Mouse (Mus musculus) E14TG2a.4 (cell line): ENCODE measurements at regions not wholly inside any gene's neighbourhood (a gene's known extent, or its start where the extent isn't known, plus 50 kb on each side); places are given as distances from the start of the nearest gene placed in this dataset.
A peak's percentile ranks its signal among the peaks of the same experiment; 100 is the strongest.

Experiments
- H3K27me3 ChIP-seq: 2 replicates; pipeline ENCODE4 v1.6.1; 2014; ENCODE audit warnings: low read length, control low read depth; ENCODE audit not compliant: insufficient read depth
- H3K36me3 ChIP-seq: 2 replicates; pipeline ENCODE4 v1.6.1; 2014; ENCODE audit warnings: low read length, control low read depth; ENCODE audit not compliant: insufficient read depth
- H3K4me1 ChIP-seq: replicated peaks from 2 replicates; pipeline ENCODE4 v1.6.1; 2014; ENCODE audit warnings: low read depth, low read length, control low read depth
- H3K4me3 ChIP-seq: replicated peaks from 2 replicates; pipeline ENCODE4 v1.5.1; 2014; ENCODE audit warnings: mild to moderate bottlenecking, low read length
- H3K9me3 ChIP-seq: 2 replicates; pipeline ENCODE4 v1.6.1; 2014; ENCODE audit warnings: low read length, control low read depth
- CTCF ChIP-seq: conservative IDR thresholded peaks from 2 replicates; pipeline ENCODE4 v1.5.1; 2014; ENCODE audit warnings: low read length
- NANOG ChIP-seq: IDR thresholded peaks from 2 replicates; pipeline ENCODE4 v1.6.1; 2014; ENCODE audit warnings: borderline replicate concordance, low read length, mixed read lengths
- POU5F1 ChIP-seq: IDR thresholded peaks from 2 replicates; pipeline ENCODE4 v1.6.1; 2014; ENCODE audit warnings: low read length, borderline replicate concordance

DNA sequence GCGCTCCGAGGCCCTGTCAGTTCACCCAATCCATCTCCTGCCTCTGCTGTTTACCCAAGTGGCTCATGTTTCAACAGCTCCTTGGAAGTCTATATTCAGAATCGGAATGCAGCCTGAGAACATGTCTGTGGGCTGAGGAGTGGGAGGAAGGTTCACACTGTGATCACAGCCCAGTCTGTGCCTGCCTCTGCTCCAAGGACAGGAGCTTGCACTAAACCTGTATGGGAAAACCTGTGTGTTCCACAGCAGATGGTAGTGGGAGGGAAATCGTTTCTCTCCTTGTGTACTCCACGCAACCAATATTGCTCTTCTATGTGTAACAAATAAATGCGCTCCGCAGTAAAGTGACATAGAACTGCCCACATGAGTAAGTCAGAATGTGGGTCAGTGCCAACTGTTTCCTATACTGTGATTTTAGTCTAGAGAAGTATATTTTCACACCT is 514.0 kb upstream of the Epha7 start:
- H3K4me3 ChIP-seq = no peak overlapping the region
- no peaks in the 10 kb centered on the region for H3K9me3 ChIP-seq
- H3K36me3 ChIP-seq = no peaks in the 10 kb centered on the region
- peaks cover 17% of the 10 kb centered on the region for H3K4me1 ChIP-seq
- TF ChIP-seq POU5F1 (no peak), NANOG (no peak), CTCF (no peak)
- peaks cover 4% of the 10 kb centered on the region; the same call in 1 of the 2 replicates for H3K27me3 ChIP-seq

GRCm38 (mm10) chr4:28300018-28300440 is 512.9 kb upstream of the Epha7 start:
- no peaks in the 10 kb centered on the region for H3K9me3 ChIP-seq
- TF ChIP-seq POU5F1 (peak; percentile 40; the same call in 1 of the 2 replicates), NANOG (peak; percentile 55), CTCF (no peak)
- peaks cover 17% of the 10 kb centered on the region for H3K4me1 ChIP-seq
- no peaks in the 10 kb centered on the region for H3K36me3 ChIP-seq
- H3K4me3 ChIP-seq = no peak overlapping the region
- peaks cover 4% of the 10 kb centered on the region; the same call in 1 of the 2 replicates for H3K27me3 ChIP-seq

- H3K4me3 ChIP-seq = no peak overlapping the region
- peaks cover 17% of the 10 kb centered on the region for H3K4me1 ChIP-seq
- H3K27me3 ChIP-seq = peaks cover 4% of the 10 kb centered on the region; the same call in 1 of the 2 replicates
- no peaks in the 10 kb centered on the region for H3K9me3 ChIP-seq
- TF ChIP-seq NANOG (no peak), CTCF (no peak), POU5F1 (no peak)
- H3K36me3 ChIP-seq = no peaks in the 10 kb centered on the region
Observed at GRCm38 (mm10) chr4:28301686-28302085, 511.2 kb upstream of the Epha7 start.

- Histone ChIP-seq H3K27me3 (no peaks in the 10 kb centered on the region), H3K4me3 (no peak overlapping the region), H3K4me1 (no peaks in the 10 kb centered on the region), H3K9me3 (no peaks in the 10 kb centered on the region), H3K36me3 (no peaks in the 10 kb centered on the region)
- TF ChIP-seq NANOG = no peak
- TF ChIP-seq CTCF = no peak
- no peak for TF ChIP-seq POU5F1
Observed at GRCm38 (mm10) chr4:28331036-28331435, 481.9 kb upstream of the Epha7 start.

DNA sequence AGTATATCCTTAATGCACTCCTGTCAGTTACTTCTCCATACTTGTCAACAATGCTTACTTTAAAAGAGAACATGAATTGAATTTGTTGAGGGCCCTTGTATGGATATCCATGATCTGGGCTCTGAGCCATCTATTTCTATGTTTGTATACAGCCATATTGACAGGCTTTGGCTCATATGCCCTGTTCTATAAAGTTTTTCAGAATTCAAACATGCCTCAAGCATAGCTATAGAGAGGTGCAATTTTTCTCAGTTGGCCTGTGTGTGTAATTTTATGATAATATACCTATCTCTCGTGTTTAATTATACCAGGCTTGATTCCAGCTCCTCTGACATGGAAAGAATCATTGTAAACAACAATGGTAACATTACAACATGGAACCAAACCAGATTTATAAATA is 448.4 kb upstream of the Epha7 start:
- H3K36me3 ChIP-seq = no peaks in the 10 kb centered on the region
- H3K9me3 ChIP-seq = no peaks in the 10 kb centered on the region
- no peaks in the 10 kb centered on the region for H3K4me1 ChIP-seq
- TF ChIP-seq NANOG (no peak), POU5F1 (no peak), CTCF (no peak)
- H3K4me3 ChIP-seq = no peak overlapping the region
- no peaks in the 10 kb centered on the region for H3K27me3 ChIP-seq

DNA sequence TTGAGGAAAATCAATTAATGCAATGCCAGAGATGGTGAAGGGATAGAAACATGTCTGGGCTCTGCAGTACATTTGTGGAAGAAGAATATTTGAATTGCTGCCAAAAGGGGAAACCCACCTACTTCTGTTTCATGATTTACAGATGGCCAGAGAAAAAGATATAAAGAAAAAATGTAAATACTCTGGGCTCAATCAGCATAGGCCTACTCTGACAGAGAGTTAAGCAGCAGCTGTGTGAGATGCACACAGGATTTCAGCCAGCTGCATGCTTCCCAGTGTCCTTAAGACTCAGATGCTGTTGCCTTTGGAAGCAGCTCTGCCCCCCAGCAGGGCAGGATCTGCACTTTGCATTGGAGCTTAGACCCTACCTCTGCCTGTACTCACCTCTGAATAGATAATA is 435.8 kb upstream of the Epha7 start:
- H3K9me3 ChIP-seq = no peaks in the 10 kb centered on the region
- no peak for TF ChIP-seq NANOG
- TF ChIP-seq POU5F1 = no peak
- no peak for TF ChIP-seq CTCF

DNA sequence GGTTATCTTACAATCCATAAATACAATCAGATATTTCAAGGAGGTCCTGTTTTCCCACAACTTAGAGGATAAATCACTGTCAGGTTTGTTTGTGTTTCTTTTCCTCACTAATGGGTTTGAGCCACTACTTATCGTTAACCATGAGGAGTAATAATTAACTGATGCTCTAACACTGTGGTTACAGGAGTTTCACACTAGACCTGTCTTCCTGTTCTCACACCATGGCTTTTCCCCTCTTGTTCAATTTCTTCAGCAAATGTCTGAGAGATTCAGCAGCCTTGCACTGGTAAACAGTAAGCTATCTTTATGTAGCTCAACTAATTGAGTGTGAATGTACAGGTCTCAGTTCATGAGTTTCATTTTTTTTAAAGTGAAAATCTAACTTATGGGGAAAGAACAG is 434.3 kb upstream of the Epha7 start:
- Histone ChIP-seq H3K4me1 (no peaks in the 10 kb centered on the region), H3K9me3 (no peaks in the 10 kb centered on the region), H3K4me3 (no peak overlapping the region), H3K36me3 (no peaks in the 10 kb centered on the region), H3K27me3 (no peaks in the 10 kb centered on the region)
- TF ChIP-seq CTCF = no peak
- no peak for TF ChIP-seq NANOG
- TF ChIP-seq POU5F1 = no peak

More for the DNA sequence above, 435.8 kb upstream of the Epha7 start:
- Histone ChIP-seq H3K4me1 (no peaks in the 10 kb centered on the region), H3K27me3 (no peaks in the 10 kb centered on the region), H3K4me3 (no peak overlapping the region), H3K36me3 (no peaks in the 10 kb centered on the region)

- Histone ChIP-seq H3K4me1 (no peaks in the 10 kb centered on the region), H3K36me3 (no peaks in the 10 kb centered on the region), H3K9me3 (peaks cover 21% of the 10 kb centered on the region), H3K27me3 (no peaks in the 10 kb centered on the region), H3K4me3 (no peak overlapping the region)
- TF ChIP-seq NANOG (no peak), CTCF (no peak), POU5F1 (no peak)
Observed at GRCm38 (mm10) chr4:28424341-28424740, 388.6 kb upstream of the Epha7 start.

DNA sequence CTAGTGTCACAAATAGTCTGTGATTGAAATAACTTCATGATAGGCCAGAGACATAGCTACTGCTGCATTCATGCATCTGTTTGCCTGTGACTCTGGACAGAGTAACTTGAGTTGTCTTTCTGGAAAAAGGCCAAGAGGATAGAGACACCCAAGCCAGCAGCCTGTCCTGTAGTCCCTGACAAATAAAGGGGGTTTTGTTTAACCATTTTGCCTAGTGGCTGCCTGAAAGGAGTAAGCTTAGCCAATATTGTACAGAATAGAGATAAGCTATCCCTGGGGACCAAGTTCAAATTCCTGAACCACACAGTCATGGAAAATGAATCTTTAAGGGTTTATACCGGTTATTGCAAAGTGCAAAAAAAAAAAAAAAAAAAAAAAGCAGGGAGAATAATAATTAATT is 372.8 kb upstream of the Epha7 start:
- no peak for TF ChIP-seq POU5F1
- no peak for TF ChIP-seq NANOG
- no peak for TF ChIP-seq CTCF
- Histone ChIP-seq H3K4me1 (no peaks in the 10 kb centered on the region), H3K4me3 (no peak overlapping the region), H3K27me3 (no peaks in the 10 kb centered on the region), H3K36me3 (no peaks in the 10 kb centered on the region), H3K9me3 (no peaks in the 10 kb centered on the region)
